Mouse (Mus musculus) layer of hippocampus, adult 2 months (tissue): ENCODE data around the gene Dyrk1a. TPM values are rescaled to one million over a fixed set of nuclear protein-coding genes. Genes with fewer than 3 reads are reported as not detected.
A peak's percentile ranks its signal among the peaks of the same experiment; 100 is the strongest.
"Not testable (repeated sequence)": the region's sequence is repeated elsewhere in the genome, so short reads cannot be mapped to it uniquely, and the experiment has no call there.

ENCODE experiments used
- DNase-seq, 2 experiments: peaks; one replicate each; pipeline ENCODE4 v3.0.0; 2022; ENCODE audit warnings: low spot score in 2 of 2
- H3K27ac ChIP-seq: fragments of 200-600 bp; 2 replicates; pipeline ENCODE4 v1.8.1; 2022
- H3K4me3 ChIP-seq: fragments of 200-600 bp; 2 replicates; pipeline ENCODE4 v1.8.1; 2022; ENCODE audit warnings: mild to moderate bottlenecking
- CTCF ChIP-seq: fragments of 200-600 bp; conservative IDR thresholded peaks from 2 replicates; pipeline ENCODE4 v1.8.1; 2022; ENCODE audit warnings: antibody characterized with exemption, mild to moderate bottlenecking, moderate library complexity
- total RNA-seq, 2 experiments: library from RNA; stranded (reverse); gene quantifications; 2 replicates each; pipeline ENCODE4 v1.2.3; 2021

Gene Dyrk1a
- total RNA-seq, 2 experiments from 2014 or later, result 95.0 to 98.9 TPM

DNA sequence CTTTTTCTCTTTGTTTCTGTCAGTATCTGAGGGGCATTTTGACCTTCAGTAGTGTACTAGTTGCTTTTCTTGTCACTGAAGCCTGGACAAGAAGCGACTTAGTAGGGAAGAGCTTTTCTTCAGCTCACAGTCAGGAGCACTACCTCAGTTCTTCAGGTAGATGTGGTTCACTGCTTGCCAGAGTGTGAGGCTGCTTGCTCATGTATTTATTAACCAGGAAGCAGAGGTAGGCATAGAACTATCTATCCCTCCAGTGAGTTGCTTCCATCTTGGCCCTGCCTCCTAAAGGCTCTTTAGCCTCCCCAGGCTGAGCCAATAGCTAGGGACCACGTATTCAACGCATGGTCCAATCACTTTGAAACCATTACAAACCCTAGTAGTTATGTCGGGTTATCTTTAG, 112.0 kb downstream of the Dyrk1a start:
- no peak for TF ChIP-seq CTCF
- no peak overlapping the region for H3K27ac ChIP-seq
- DNase-seq, result no peak
- no peak overlapping the region for H3K4me3 ChIP-seq

DNA sequence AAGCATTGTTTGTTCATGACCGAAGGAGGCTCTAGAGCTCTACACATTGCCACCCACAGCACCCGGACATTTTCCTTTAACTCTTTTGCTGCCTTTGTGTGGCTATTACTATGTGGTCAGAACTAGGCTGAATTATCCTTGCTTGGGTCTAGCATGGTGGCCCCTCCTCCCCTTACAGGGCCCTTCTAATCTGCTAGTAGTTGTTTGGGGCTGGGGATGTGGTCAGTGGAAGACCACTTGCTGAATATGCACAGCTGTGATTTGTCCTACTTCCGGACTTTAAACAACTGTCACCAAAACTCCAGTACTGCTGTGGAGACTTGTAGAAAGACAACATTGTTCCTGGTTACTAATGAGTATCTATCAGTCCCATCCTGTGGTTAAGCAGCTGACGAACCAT, 114.2 kb downstream of the Dyrk1a start:
- TF ChIP-seq CTCF, result no peak
- no peak overlapping the region for H3K4me3 ChIP-seq
- no peak overlapping the region for H3K27ac ChIP-seq
- no peak for DNase-seq

DNA sequence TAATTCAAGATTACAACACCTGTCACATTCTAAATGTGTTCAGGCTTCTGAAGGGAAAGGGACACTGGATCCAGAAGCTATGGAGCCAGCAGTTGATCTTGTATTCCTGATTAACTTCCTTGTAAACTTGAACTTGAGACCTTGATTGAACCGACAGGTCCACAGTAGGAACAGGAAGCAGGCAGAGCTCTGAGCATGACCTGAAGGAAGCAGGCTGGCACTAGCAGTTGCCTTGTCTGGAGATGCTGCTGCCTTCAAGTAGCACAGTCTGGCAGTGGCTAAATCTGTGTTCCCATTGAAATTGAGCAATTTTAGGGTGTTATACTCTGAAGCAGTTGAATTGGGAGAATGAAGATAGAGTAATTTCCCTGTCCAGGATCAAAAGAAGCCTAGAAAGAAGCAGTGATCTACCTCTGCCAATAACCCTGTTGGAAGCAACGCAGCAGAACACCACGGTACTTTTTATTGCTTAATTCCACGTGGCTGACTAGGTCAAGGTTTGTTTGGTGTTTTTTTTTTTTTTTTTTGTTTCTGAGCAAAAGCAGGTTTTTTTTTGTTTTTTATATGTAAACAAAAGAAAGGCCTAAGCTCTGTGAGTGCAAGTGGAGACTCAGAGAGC, 124.0 kb downstream of the Dyrk1a start:
- no peak for DNase-seq
- no peak for TF ChIP-seq CTCF
- Histone ChIP-seq H3K27ac (peak overlapping the region; percentile 28; the same call in 1 of the 2 replicates), H3K4me3 (no peak overlapping the region)

DNA sequence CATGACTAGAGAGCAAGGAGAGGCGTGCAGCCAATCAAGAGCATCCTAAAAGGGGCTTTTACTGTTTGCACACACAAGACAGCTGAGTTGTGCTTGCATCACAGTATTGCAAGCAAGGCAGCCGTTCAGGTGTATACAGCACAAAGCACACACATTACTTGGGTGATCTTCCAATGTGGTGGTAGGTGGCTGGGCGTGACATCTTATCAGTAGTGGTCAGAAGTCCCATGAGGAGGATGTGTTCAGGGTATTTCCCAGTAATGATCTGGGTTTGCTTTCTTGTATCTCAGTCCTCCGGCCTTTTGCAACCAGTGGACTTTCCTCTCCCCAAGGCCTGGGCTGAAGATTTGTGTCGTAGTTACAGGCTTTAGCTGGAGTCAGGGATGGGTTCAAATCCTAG, 127.7 kb downstream of the Dyrk1a start:
- DNase-seq, result no peak
- TF ChIP-seq CTCF, result no peak
- Histone ChIP-seq H3K4me3 (no peak overlapping the region), H3K27ac (no peak overlapping the region)

DNA sequence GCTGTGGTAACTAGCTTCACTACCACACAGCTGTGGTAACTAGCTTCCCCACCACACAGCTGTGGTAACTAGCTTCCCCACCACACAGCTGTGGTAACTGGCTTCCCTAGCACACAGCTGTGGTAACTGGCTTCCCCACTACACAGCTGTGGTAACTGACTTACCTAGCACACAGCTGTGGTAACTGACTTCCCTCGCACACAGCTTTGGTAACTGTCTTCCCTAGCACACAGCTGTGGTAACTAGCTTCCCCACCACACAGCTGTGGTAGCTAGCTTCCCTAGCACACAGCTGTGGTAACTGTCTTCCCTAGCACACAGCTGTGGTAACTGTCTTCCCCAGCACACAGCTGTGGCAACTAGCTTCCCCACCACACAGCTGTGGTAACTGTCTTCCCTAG, 128.4 kb downstream of the Dyrk1a start:
- not testable (repeated sequence) for DNase-seq, H3K27ac ChIP-seq

DNA sequence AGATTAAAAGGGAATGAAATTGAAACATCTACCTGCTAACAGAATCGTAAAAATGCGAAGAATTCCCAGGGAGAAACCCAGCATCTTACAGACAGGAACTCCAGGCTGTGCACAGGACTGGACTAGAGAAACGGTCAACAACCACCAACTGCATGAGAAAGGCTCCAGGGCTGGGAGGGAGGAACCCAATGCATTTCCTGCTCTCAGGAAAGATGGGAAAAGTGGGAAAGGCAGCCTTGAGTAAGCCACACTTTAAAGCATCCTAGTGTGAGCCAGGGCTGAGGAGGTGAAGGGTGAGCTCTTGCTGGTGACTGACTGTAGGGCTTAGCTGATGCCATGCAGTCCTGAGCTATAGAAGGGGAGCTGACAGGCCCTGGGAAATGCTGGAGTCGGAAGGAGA, 131.3 kb downstream of the Dyrk1a start:
- TF ChIP-seq CTCF, result no peak
- no peak overlapping the region for H3K27ac ChIP-seq
- no peak for DNase-seq
- H3K4me3 ChIP-seq, result no peak overlapping the region

More for the DNA sequence above, 128.4 kb downstream of the Dyrk1a start:
- not testable (repeated sequence) for H3K4me3 ChIP-seq

DNA sequence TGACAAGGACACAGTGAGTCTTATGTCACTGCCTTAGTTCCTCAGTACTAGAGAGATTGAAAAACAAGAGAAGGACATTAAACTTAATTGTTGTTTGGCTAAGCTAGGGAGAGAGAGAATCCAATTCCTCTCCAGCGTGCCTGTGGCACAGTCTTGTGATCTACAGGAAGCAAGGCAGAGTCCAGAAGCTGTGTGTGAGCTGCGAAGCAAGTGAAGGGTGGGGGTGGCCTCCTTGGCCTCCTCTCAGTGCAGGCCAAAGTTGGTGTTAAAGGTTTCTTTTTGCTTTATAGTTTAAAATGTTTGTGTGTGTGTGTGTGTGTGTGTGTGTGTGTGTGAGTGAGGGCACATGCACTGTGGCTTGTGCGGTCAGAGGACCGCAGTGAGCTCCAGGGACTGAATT, 132.2 kb downstream of the Dyrk1a start:
- Histone ChIP-seq H3K4me3 (no peak overlapping the region), H3K27ac (no peak overlapping the region)
- no peak for TF ChIP-seq CTCF
- no peak for DNase-seq

DNA sequence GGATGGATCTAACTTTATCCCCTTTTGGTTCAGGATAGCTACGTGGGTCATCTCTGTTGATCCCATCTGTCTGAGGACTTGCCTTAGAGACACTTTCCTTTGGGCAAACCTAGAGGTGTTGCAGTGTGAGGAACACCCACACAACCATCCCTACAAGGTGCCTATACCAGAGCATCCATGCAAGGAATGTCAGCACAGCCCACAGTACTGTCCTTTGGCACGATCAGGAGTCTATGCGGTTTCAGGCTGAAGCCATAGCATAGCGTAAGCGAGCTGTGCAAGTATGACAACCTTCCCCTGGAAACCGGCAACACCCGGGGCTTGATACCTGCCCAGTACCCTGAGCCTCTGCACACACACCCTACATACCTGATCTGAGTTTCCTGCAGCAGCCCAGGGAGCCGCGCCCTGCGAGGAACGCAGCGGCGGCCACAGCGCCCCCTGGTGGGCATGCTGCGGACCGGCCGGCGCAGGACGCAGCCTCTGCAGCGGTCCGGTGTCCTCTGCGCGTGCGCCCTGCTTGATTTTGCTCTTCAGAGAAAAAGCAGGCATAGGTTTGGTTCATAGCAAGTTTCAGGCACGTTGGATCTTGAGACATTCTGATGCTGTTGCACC, 143.8 kb downstream of the Dyrk1a start:
- peak overlapping the region; percentile 85 for H3K27ac ChIP-seq
- peak; percentile 70 to 88 for DNase-seq
- peak overlapping the region; percentile 58 for H3K4me3 ChIP-seq
- peak; percentile 100 for TF ChIP-seq CTCF

DNA sequence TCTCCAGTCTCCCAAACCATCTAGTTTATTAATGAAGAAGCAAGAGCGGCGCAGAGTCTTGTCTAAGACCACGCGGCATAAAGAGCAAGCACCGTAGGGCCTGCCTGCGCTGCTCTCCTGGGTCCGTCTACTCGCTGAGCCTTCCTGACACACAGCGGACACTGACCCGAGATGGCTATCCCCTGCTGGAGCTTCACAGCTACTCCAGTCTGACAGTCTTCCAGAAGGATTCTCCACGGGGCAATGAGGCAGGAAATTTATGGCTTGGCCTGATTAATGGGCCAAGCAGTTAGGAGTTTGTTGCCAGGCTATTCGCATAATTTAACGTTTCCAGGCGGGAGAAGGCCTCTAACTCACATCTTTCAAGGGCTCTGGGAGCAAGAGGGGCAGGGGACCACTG, 144.7 kb downstream of the Dyrk1a start:
- no peak overlapping the region for H3K4me3 ChIP-seq
- DNase-seq, result no peak
- H3K27ac ChIP-seq, result no peak overlapping the region
- no peak for TF ChIP-seq CTCF

DNA sequence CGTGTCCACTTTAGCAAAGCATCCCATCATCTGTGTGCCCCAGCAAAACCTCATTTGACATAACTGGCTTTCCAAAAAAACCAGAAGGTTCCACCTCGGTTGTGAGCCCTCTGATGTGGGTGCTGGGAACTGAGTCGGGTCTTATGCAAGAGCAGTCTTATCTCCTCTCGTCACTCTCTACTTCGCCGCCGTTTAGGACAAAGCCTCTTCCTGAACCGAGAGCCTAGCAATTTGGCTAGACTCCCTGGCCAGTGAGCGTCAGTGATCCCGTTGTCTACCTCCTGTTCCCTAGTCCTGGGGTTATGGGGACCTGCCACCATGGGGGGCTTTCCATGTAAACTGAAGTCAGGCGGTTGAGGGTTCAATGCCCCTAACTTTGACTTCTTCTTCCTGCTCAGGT, 147.2 kb downstream of the Dyrk1a start:
- TF ChIP-seq CTCF, result no peak
- DNase-seq, result no peak
- no peak overlapping the region for H3K27ac ChIP-seq
- no peak overlapping the region for H3K4me3 ChIP-seq

DNA sequence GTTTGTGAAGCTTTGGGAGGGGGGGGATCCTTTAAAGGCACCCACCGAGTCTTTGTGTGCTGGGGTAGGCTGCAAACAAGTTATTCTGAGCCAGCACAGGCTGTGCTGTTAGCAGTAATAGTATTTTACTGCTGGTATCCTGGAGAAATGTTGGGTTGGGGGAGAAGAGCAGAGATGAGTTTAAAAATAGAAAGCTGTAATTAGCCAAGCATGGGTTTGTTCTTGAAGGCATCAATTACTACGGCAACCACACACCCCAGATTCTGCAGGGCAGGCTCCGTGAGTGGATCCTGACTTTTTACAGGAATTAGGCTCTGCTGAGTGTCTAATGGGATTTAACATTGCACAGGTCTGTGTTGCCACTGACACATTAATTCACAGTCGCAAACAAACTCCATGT, 149.1 kb downstream of the Dyrk1a start:
- Histone ChIP-seq H3K4me3 (no peak overlapping the region), H3K27ac (peak overlapping the region; percentile 88)
- no peak for DNase-seq
- TF ChIP-seq CTCF, result no peak

DNA sequence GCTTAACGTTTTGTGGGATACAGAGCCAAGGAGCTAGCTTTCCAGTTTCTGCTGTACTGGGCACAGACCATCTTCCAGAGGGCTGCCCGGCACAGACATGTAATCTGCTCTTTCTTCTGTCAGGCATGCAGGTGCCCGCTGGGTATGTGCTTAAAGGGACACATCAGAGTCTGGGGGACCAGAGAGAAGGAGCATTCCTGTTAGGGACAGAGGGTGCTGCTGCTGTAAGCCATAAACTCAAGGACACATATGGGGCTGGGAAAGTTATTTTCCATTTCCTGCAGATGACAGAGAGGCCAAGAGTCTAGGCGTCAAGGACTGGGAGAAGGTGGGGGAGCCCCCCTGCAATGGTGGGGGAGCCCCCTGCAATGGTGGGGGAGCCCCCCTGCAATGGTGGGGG, 149.7 kb downstream of the Dyrk1a start:
- TF ChIP-seq CTCF, result no peak
- no peak for DNase-seq
- Histone ChIP-seq H3K27ac (peak overlapping the region; percentile 88), H3K4me3 (no peak overlapping the region)

DNA sequence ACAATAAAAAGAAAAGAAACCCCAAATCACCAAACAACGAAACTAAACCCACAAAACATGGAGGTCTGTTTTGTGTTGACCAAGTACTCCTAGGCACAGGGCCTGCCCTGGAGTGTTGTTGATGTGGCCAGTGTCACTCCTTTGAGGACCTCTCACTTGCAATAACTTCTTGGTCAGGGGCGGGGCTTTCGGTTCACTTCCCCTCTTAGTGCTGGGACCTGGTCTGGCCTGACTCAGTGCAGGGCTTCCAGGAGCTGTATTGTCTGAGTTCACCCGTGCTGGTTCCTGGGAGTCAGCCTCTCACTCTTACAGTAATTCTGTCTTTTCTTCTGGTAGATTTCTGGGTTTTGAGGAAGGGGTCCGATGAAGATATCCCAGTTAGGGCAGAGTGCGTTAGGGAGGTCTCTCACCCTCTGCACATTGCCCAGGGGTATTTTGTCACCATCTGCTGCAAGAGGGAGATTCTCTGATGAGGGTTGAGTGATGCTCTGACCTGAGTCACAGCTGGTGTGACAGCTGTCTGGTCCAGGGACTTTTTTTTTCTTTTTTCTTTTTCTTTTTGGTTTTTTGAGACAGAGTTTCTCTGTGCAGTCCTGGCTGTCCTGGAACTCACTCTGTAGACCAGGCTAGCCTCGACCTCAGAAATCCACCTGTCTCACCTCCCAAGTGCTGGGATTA, 150.8 kb downstream of the Dyrk1a start:
- no peak for TF ChIP-seq CTCF
- no peak for DNase-seq

DNA sequence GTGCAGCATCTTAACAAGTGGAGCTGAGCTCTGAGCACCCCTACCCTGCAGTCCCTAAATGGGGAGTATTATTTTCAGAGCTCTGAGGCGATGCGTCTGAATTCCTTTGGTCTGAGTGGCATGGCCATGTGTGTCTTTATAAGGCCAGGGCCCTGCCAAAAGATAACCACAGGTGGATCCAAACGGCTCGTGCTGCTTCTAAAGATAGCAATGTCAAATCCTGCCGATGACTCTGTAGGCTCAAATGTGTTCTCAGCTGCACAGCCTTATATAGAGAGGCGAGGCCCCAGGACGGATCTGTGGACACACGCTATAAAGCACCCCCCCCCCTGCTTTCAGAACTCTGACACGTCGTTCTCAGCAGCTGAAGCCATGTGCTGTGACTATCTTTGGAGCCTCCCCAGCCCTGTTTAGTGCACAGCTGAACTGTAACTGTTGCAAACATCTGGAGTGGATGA, 151.8 kb downstream of the Dyrk1a start:
- DNase-seq, result no peak
- H3K4me3 ChIP-seq, result no peak overlapping the region
- no peak for TF ChIP-seq CTCF
- H3K27ac ChIP-seq, result no peak overlapping the region

More for the DNA sequence above, 150.8 kb downstream of the Dyrk1a start:
- no peak overlapping the region; the same call in 1 of the 2 replicates for H3K27ac ChIP-seq
- H3K4me3 ChIP-seq, result no peak overlapping the region
